Mouse (Mus musculus): ENCODE results near the gene Olfr420. TPM values are rescaled to one million over a fixed set of nuclear protein-coding genes. Genes with fewer than 3 reads are reported as not detected.

Gene Olfr420
- polyA plus RNA-seq, 1 experiment from 2014 or later, result not detected

GRCm38 (mm10) chr1:174172605-174173004 is 17.2 kb downstream of the Olfr420 start, which contains the start of gene Spta1:
Spta1 (plus strand) TSS chr1:174172776.
- Histone ChIP-seq H3K4me3 (ENCODE audit: low read depth, low read length) (no peak within 1 kb of the TSS), H3K27me3 (replicated peaks; ENCODE audit: insufficient read depth, low read length) (no peaks in the 10 kb centered on the region), H3K9ac (replicated peaks; ENCODE audit: low read depth) (no peak within 1 kb of the TSS), H3K9me3 (ENCODE audit: low read length) (no peaks in the 10 kb centered on the region), H3K4me1 (ENCODE audit: insufficient read depth, low read depth, low read length) (no peaks in the 10 kb centered on the region), H3K4me2 (replicated peaks; ENCODE audit: low read depth, low read length) (no peak within 1 kb of the TSS), H3K27ac (ENCODE audit: low read length) (no peak within 1 kb of the TSS), H3K36me3 (ENCODE audit: insufficient read depth, low read length) (no peaks in the 10 kb centered on the region)
- WGBS, result 39% methylated on average over 3 of the region's 3 CpGs
- DNase-seq (ENCODE audit: low spot score) (no peak), ATAC-seq (no peak)
- TF ChIP-seq EP300 (IDR thresholded peaks at IDR 0.05) (no peak), CTCF (IDR thresholded peaks at IDR 0.05) (no peak)

GRCm38 (mm10) chr1:174204699-174205098 is 49.3 kb downstream of the Olfr420 start:
- H3K27ac ChIP-seq (ENCODE audit: low read length), result no peak overlapping the region
- no peak overlapping the region for H3K4me2 ChIP-seq (replicated peaks; ENCODE audit: low read depth, low read length)
- WGBS, result 51% methylated on average over 7 of the region's 7 CpGs
- no peaks in the 10 kb centered on the region for H3K27me3 ChIP-seq (replicated peaks; ENCODE audit: insufficient read depth, low read length)
- H3K9ac ChIP-seq (replicated peaks; ENCODE audit: low read depth), result no peak overlapping the region
- ATAC-seq (no peak), DNase-seq (ENCODE audit: low spot score) (no peak)
- H3K4me3 ChIP-seq (ENCODE audit: low read depth, low read length), result no peak overlapping the region
- H3K4me1 ChIP-seq (ENCODE audit: insufficient read depth, low read depth, low read length), result no peaks in the 10 kb centered on the region
- H3K9me3 ChIP-seq (ENCODE audit: low read length), result no peaks in the 10 kb centered on the region
- no peaks in the 10 kb centered on the region for H3K36me3 ChIP-seq (ENCODE audit: insufficient read depth, low read length)
- TF ChIP-seq CTCF (IDR thresholded peaks at IDR 0.05), result no peak
- TF ChIP-seq EP300 (IDR thresholded peaks at IDR 0.05), result no peak

Other genes starting within 250 kb of the Olfr420 start
- 1.3 and 1.4 TPM in 2 replicates for gene Ifi211, start 242.6 kb upstream of the Olfr420 start, polyA plus RNA-seq (2015; fragmentation: Nextera tagmentation; extraction: Ambion mirVana)
- gene Mndal, start 213.1 kb upstream of the Olfr420 start, polyA plus RNA-seq (2015; fragmentation: Nextera tagmentation; extraction: Ambion mirVana), result 5.4 and 8.3 TPM in 2 replicates
- 3.2 and 5.0 TPM in 2 replicates for gene Ifi203, start 213.0 kb upstream of the Olfr420 start, polyA plus RNA-seq (2015; fragmentation: Nextera tagmentation; extraction: Ambion mirVana)
- gene Ifi202b, start 172.9 kb upstream of the Olfr420 start, polyA plus RNA-seq (2015; fragmentation: Nextera tagmentation; extraction: Ambion mirVana), result 0.07 TPM in 1 of 2 replicates, not detected in the other
- gene Ifi205, start 123.8 kb upstream of the Olfr420 start, polyA plus RNA-seq (2015; fragmentation: Nextera tagmentation; extraction: Ambion mirVana), result 0.33 and 0.37 TPM in 2 replicates
- gene Olfr433, start 114.9 kb upstream of the Olfr420 start, polyA plus RNA-seq (2015; fragmentation: Nextera tagmentation; extraction: Ambion mirVana), result not detected in 2 replicates
- not detected in 2 replicates for gene Olfr432, start 106.4 kb upstream of the Olfr420 start, polyA plus RNA-seq (2015; fragmentation: Nextera tagmentation; extraction: Ambion mirVana)
- not detected in 2 replicates for gene Olfr430, start 89.0 kb upstream of the Olfr420 start, polyA plus RNA-seq (2015; fragmentation: Nextera tagmentation; extraction: Ambion mirVana)
- gene Olfr429, start 71.3 kb upstream of the Olfr420 start, polyA plus RNA-seq (2015; fragmentation: Nextera tagmentation; extraction: Ambion mirVana), result not detected in 2 replicates
- gene Olfr427, start 58.7 kb upstream of the Olfr420 start, polyA plus RNA-seq (2015; fragmentation: Nextera tagmentation; extraction: Ambion mirVana), result not detected in 2 replicates
- gene Olfr231, start 34.5 kb upstream of the Olfr420 start, polyA plus RNA-seq (2015; fragmentation: Nextera tagmentation; extraction: Ambion mirVana), result not detected in 2 replicates
- gene Olfr424, start 24.1 kb upstream of the Olfr420 start, polyA plus RNA-seq (2015; fragmentation: Nextera tagmentation; extraction: Ambion mirVana), result not detected in 2 replicates
- gene Spta1, start 17.1 kb downstream of the Olfr420 start, polyA plus RNA-seq (2015; fragmentation: Nextera tagmentation; extraction: Ambion mirVana), result 0.26 and 0.35 TPM in 2 replicates
- not detected in 2 replicates for gene Olfr419, start 96.4 kb downstream of the Olfr420 start, polyA plus RNA-seq (2015; fragmentation: Nextera tagmentation; extraction: Ambion mirVana)
- gene Mptx1, start 174.9 kb downstream of the Olfr420 start, polyA plus RNA-seq (2015; fragmentation: Nextera tagmentation; extraction: Ambion mirVana), result not detected in 2 replicates
- gene Olfr417, start 209.5 kb downstream of the Olfr420 start, polyA plus RNA-seq (2015; fragmentation: Nextera tagmentation; extraction: Ambion mirVana), result not detected in 2 replicates
- gene Olfr248, start 235.4 kb downstream of the Olfr420 start, polyA plus RNA-seq (2015; fragmentation: Nextera tagmentation; extraction: Ambion mirVana), result not detected in 2 replicates